Mouse (Mus musculus): ENCODE data around the gene Cog1. TPM values are rescaled to one million over a fixed set of nuclear protein-coding genes. Genes with fewer than 3 reads are reported as not detected.

Gene Cog1
- polyA plus RNA-seq, 1 experiment from 2014 or later: 19.6 TPM

- Histone ChIP-seq H3K27me3 (replicated peaks; ENCODE audit: control insufficient read depth, insufficient read depth, low read length) (no peaks in the 10 kb centered on the region), H3K4me2 (replicated peaks; ENCODE audit: low read depth) (0 out of 2 replicates have a peak overlapping the region, but pooled peaks have one; percentile 57), H3K9ac (ENCODE audit: low read depth, low read length) (no peak overlapping the region), H3K4me1 (replicated peaks; ENCODE audit: control insufficient read depth, insufficient read depth, low read length) (peaks cover 3% of the 10 kb centered on the region; the same call in 1 of the 2 replicates), H3K4me3 (ENCODE audit: low read depth, low read length) (no peak overlapping the region), H3K27ac (ENCODE audit: low read depth, low read length) (no peak overlapping the region), H3K36me3 (ENCODE audit: control insufficient read depth, insufficient read depth) (no peaks in the 10 kb centered on the region), H3K9me3 (ENCODE audit: control insufficient read depth) (no peaks in the 10 kb centered on the region)
- TF ChIP-seq CTCF (IDR thresholded peaks at IDR 0.05; ENCODE audit: low read depth): peak; percentile 69
- 50% methylated on average over 7 of the region's 7 CpGs for WGBS
- ATAC-seq: no peak
Measured at GRCm38 (mm10) chr11:113630642-113631041, 18.3 kb upstream of the Cog1 start.

GRCm38 (mm10) chr11:113631302-113631701 is 17.7 kb upstream of the Cog1 start:
- H3K36me3 ChIP-seq (ENCODE audit: control insufficient read depth, insufficient read depth): no peaks in the 10 kb centered on the region
- H3K9me3 ChIP-seq (ENCODE audit: control insufficient read depth): no peaks in the 10 kb centered on the region
- H3K4me1 ChIP-seq (replicated peaks; ENCODE audit: control insufficient read depth, insufficient read depth, low read length): peaks cover 3% of the 10 kb centered on the region; the same call in 1 of the 2 replicates
- peak; percentile 60; the same call in 1 of the 2 replicates for ATAC-seq
- TF ChIP-seq CTCF (IDR thresholded peaks at IDR 0.05; ENCODE audit: low read depth): no peak
- 35% methylated on average over 8 of the region's 8 CpGs for WGBS
- no peak overlapping the region for H3K27ac ChIP-seq (ENCODE audit: low read depth, low read length)
- no peak overlapping the region for H3K9ac ChIP-seq (ENCODE audit: low read depth, low read length)
- H3K4me2 ChIP-seq (replicated peaks; ENCODE audit: low read depth): peak overlapping the region; percentile 57
- H3K4me3 ChIP-seq (ENCODE audit: low read depth, low read length): peak overlapping the region; percentile 11; the same call in 1 of the 2 replicates
- no peaks in the 10 kb centered on the region for H3K27me3 ChIP-seq (replicated peaks; ENCODE audit: control insufficient read depth, insufficient read depth, low read length)

DNA sequence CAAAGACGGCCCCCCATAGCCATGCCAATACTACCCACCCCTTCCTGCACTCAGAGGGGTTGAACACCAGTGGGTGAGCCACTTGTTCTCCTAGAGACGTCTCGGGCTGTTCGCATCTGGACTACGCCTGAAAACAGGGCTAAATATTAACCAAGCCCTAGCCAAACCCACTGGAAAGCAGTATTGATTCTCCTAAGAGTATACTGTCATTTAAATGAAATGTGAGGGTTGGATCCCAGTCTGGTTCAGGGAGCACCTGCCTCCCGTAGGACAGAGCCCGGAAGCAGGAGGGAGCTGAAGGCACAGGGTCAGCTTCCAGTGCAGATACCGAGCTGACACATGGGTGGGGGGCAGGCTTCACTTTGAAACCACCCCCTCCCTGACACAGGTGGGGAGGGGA is 17.1 kb upstream of the Cog1 start:
- H3K9me3 ChIP-seq (ENCODE audit: control insufficient read depth): no peaks in the 10 kb centered on the region
- ATAC-seq: peak; percentile 77
- H3K4me1 ChIP-seq (replicated peaks; ENCODE audit: control insufficient read depth, insufficient read depth, low read length): peaks cover 3% of the 10 kb centered on the region; the same call in 1 of the 2 replicates
- no peaks in the 10 kb centered on the region for H3K36me3 ChIP-seq (ENCODE audit: control insufficient read depth, insufficient read depth)
- H3K27ac ChIP-seq (ENCODE audit: low read depth, low read length): peak overlapping the region; percentile 64
- peak overlapping the region; percentile 11; the same call in 1 of the 2 replicates for H3K4me3 ChIP-seq (ENCODE audit: low read depth, low read length)
- no peaks in the 10 kb centered on the region for H3K27me3 ChIP-seq (replicated peaks; ENCODE audit: control insufficient read depth, insufficient read depth, low read length)
- H3K9ac ChIP-seq (ENCODE audit: low read depth, low read length): no peak overlapping the region
- WGBS: 40% methylated on average over 8 of the region's 8 CpGs
- no peak for TF ChIP-seq CTCF (IDR thresholded peaks at IDR 0.05; ENCODE audit: low read depth)
- peak overlapping the region; percentile 57 for H3K4me2 ChIP-seq (replicated peaks; ENCODE audit: low read depth)

- Histone ChIP-seq H3K9me3 (ENCODE audit: control insufficient read depth) (no peaks in the 10 kb centered on the region), H3K4me1 (replicated peaks; ENCODE audit: control insufficient read depth, insufficient read depth, low read length) (peaks cover 3% of the 10 kb centered on the region; the same call in 1 of the 2 replicates), H3K36me3 (ENCODE audit: control insufficient read depth, insufficient read depth) (no peaks in the 10 kb centered on the region), H3K27ac (ENCODE audit: low read depth, low read length) (peak overlapping the region; percentile 64), H3K27me3 (replicated peaks; ENCODE audit: control insufficient read depth, insufficient read depth, low read length) (no peaks in the 10 kb centered on the region), H3K9ac (ENCODE audit: low read depth, low read length) (no peak overlapping the region), H3K4me3 (ENCODE audit: low read depth, low read length) (no peak overlapping the region), H3K4me2 (replicated peaks; ENCODE audit: low read depth) (peak overlapping the region; percentile 57)
- 47% methylated on average over 7 of the region's 7 CpGs for WGBS
- ATAC-seq: peak; percentile 38; the same call in 1 of the 2 replicates
- TF ChIP-seq CTCF (IDR thresholded peaks at IDR 0.05; ENCODE audit: low read depth): peak; percentile 52
Measured at GRCm38 (mm10) chr11:113632303-113632702, 16.7 kb upstream of the Cog1 start.

DNA sequence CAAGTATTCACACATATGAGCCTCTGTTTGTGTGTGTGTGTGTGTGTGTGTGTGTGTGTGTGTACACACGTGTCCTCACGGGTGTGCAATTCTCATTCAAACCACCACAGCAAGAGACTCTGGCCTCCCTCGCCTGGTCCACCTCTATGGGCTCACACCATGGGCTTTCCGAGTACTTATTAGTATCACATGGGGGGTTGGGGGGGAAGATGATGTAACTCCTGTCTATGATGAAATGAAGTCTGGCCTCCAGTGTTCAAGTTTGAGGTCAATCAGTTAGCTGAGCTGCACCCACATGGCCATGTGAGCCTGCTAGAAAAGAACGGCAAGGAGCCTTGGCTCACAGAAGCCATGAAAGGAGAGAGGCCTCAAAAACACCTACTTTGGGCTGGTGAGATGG is 15.6 kb upstream of the Cog1 start:
- no peak overlapping the region for H3K4me3 ChIP-seq (ENCODE audit: low read depth, low read length)
- 94% methylated on average over 5 of the region's 5 CpGs for WGBS
- no peaks in the 10 kb centered on the region for H3K27me3 ChIP-seq (replicated peaks; ENCODE audit: control insufficient read depth, insufficient read depth, low read length)
- no peaks in the 10 kb centered on the region for H3K9me3 ChIP-seq (ENCODE audit: control insufficient read depth)
- no peak overlapping the region for H3K9ac ChIP-seq (ENCODE audit: low read depth, low read length)
- peaks cover 3% of the 10 kb centered on the region; the same call in 1 of the 2 replicates for H3K4me1 ChIP-seq (replicated peaks; ENCODE audit: control insufficient read depth, insufficient read depth, low read length)
- no peaks in the 10 kb centered on the region for H3K36me3 ChIP-seq (ENCODE audit: control insufficient read depth, insufficient read depth)
- no peak for TF ChIP-seq CTCF (IDR thresholded peaks at IDR 0.05; ENCODE audit: low read depth)
- H3K27ac ChIP-seq (ENCODE audit: low read depth, low read length): no peak overlapping the region
- no peak for ATAC-seq
- no peak overlapping the region for H3K4me2 ChIP-seq (replicated peaks; ENCODE audit: low read depth)

- ATAC-seq: no peak
- H3K9me3 ChIP-seq (ENCODE audit: control insufficient read depth): no peaks in the 10 kb centered on the region
- no peaks in the 10 kb centered on the region for H3K27me3 ChIP-seq (replicated peaks; ENCODE audit: control insufficient read depth, insufficient read depth, low read length)
- H3K36me3 ChIP-seq (ENCODE audit: control insufficient read depth, insufficient read depth): no peaks in the 10 kb centered on the region
- H3K9ac ChIP-seq (ENCODE audit: low read depth, low read length): no peak overlapping the region
- WGBS: 82% methylated on average over 10 of the region's 10 CpGs
- H3K4me1 ChIP-seq (replicated peaks; ENCODE audit: control insufficient read depth, insufficient read depth, low read length): peaks cover 3% of the 10 kb centered on the region; the same call in 1 of the 2 replicates
- TF ChIP-seq CTCF (IDR thresholded peaks at IDR 0.05; ENCODE audit: low read depth): no peak
- H3K4me3 ChIP-seq (ENCODE audit: low read depth, low read length): no peak overlapping the region
- no peak overlapping the region for H3K27ac ChIP-seq (ENCODE audit: low read depth, low read length)
- H3K4me2 ChIP-seq (replicated peaks; ENCODE audit: low read depth): no peak overlapping the region
Measured at GRCm38 (mm10) chr11:113634699-113635121, 14.3 kb upstream of the Cog1 start.

All from intestine, postnatal 0 days (tissue).